Mouse (Mus musculus) WW6 (cell line): ENCODE data around the gene Arhgap42.

Source experiments
- DNase-seq: peaks from one replicate; pipeline ENCODE4 v3.0.0-alpha.2; 2013; ENCODE audit warnings: low read depth, low spot score

The Arhgap42 gene

GRCm38 (mm10) chr9:9143102-9143501 lies 95.8 kb downstream of the Arhgap42 start:
- DNase-seq = no peak

GRCm38 (mm10) chr9:9142561-9142960 lies 96.3 kb downstream of the Arhgap42 start:
- no peak for DNase-seq

DNA sequence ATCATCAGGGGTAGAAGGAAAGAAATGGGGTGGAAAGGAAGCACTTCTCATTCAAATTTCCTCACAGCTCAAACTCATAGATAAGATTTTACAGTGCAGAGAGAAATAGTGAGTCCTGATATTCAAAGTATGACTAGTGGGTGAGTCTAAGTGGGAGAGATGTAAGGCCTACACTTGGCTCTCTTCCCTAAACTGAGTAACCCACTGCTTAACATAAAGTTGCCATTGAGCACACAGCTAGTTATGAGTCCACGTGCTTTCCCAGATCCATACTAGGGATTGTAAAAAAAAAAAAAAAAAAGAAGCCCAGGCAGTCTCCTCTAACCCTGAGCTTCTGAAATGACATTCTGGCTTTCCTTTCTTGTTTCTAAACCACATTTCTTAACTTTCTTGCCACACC lies 96.8 kb downstream of the Arhgap42 start:
- DNase-seq = no peak

- DNase-seq = no peak
Measured at GRCm38 (mm10) chr9:9128996-9129694, 109.8 kb downstream of the Arhgap42 start.

DNA sequence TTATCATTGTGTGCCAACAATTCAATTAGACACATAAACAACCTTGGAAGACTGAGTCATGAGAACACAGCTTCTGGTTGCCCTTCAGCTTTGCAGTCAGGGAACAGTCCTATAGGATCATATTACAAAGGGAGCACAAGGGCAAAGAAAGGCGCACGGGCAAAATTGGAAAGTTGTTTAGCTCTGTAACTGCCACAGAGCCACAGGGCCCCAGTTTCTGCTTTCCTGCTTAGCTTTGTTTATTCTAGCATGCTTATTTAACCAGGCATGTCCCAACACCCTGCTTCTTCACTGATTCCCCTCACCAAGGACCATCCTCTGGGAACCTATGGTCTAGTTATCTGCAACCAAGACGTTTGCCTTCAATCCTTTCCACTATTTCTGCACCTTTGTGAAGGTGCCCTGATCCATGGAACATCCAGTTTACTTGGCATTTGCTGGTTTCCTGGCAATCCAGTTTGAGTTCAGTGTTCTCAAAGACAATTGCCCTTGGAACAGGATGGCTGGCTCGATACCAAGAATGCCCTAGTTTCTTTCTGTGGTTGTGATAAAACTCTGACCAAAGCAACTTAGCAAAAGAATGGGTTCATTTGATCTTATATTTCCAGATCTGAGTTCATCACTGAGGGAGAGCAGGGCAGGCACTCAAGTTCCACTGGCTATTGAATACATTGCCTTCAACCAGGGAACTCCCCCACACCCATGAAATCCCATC lies 111.7 kb downstream of the Arhgap42 start:
- DNase-seq = no peak

GRCm38 (mm10) chr9:9124156-9124555 lies 114.7 kb downstream of the Arhgap42 start:
- no peak for DNase-seq

GRCm38 (mm10) chr9:9114266-9114665 lies 124.6 kb downstream of the Arhgap42 start:
- no peak for DNase-seq

GRCm38 (mm10) chr9:9113847-9114246 lies 125.1 kb downstream of the Arhgap42 start:
- no peak for DNase-seq

DNA sequence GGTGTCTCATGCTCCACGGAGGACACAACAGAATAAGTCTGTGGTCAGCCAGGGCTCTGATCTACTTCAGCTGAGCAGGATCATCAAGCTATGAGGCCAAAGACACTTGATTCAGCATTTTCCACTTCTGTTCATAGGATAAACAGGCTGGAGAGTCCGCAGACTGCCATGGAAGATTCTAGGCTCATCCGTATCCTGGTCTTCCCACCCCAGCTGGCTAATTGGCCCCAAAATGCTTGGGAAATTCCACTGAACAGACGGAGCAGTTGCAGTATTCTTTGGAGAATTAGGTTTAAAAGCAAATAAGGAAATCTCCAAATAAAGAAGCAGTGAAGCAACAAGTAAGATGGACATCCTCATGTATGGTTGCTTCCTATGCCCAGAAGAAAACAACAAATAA lies 126.0 kb downstream of the Arhgap42 start:
- DNase-seq = no peak

GRCm38 (mm10) chr9:9107697-9108096 lies 131.2 kb downstream of the Arhgap42 start:
- DNase-seq = no peak

DNA sequence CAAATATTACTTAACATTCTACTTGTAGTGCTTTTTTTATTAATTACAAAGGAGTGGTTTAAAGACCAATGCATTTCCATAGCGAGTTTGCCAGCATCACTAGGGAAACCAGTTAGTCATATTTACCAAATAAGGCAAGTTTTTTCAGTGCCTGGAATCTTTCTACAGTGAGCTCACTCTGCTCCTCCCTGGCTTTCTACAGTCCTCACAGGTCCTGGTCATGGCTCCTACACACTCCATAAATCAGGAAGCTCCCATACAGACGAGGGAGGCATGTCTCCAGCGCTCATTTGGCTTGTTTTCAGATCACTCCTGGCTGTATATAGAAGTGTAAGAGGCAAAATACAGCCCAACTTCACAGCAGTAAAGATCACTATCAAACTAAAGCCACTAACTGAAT lies 134.1 kb downstream of the Arhgap42 start:
- DNase-seq = no peak

GRCm38 (mm10) chr9:9102158-9102514 lies 136.8 kb downstream of the Arhgap42 start:
- no peak for DNase-seq

DNA sequence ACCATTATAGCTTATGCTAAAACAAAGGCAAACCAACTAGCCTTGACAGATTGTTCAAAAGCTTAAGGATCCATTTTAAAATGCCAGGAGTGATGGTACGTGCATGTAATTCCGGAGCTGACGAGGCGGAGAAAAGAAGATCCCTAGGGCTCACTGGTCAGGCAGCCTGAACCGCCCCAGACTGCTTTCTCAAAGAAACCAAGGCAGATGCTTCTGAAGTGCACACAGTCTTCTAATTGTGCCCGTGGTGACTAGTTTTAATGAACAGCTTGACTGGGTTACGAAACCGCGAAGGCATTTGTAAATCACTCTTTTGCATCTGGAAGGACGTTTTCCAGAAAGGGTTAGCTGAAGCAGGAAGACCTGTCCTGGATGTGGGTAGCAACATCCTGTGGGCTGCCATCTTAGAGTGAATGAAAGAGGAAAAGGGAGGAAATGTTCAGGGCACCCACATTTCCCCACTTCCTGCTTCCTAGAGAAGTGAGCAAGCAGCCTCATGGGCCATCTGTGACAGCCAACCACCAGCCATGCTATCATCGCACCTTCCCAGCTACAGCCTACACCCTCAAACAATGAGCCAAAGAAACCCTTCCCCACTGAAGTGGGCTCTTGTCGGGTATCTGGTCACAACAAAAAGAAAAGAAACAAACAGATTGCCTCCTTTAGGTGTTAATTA lies 137.3 kb downstream of the Arhgap42 start:
- DNase-seq = no peak

DNA sequence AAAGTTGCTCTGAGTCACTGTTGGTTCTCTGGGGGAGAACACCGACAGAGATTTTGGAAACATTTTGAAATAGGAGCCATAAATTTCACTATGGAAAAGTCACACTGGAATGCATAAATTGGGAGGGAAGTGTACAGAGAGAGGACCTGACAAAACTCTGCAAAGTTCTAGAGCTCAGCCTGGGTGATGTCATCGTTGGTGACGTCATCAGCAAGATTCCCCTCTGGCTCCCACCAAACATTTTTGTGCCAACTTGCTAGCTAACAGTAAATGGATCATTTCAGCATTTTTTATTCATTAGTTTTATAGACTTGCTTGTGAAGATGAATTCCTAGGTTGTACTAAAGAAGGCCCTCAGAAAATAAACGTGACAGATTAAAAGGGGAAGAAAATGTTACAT lies 137.8 kb downstream of the Arhgap42 start:
- DNase-seq = no peak

DNA sequence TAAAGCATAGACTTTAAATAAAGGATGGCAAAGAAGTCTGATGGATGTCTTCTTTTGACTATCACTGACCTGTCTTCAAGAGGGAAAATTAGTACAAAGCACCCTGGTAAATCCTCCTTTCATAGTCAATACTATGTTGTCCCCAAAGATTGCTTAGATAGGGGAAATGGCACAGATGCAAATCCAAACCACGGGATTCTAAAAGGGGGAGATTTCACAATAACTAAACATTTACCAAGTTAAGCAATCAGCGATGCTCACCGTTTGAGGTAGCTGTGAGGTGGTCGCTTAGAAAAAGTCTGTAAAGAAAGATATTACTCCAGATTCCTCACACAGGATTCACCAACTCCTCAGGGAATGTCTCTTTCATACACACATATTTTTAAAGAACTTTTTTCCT lies 141.1 kb downstream of the Arhgap42 start:
- no peak for DNase-seq

GRCm38 (mm10) chr9:9096761-9097160 lies 142.1 kb downstream of the Arhgap42 start:
- DNase-seq = no peak

DNA sequence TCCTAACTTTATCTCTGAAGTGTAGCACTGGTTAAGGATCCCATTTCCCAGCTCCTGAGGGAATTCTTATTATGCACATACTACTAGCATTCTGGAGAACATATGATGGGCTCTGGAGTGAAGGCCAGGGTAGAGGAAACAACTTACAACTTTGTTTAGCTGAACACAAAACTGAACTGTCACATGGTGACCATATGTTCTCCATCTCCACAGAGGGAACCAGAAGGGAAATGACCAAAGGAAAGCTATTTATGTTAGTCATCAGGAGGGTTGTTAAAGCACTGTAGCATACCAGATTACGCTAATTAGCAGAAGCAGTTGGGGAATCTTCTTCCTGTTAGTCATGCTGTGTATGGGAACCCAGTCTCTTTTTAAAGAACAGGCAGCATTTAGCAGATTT lies 145.8 kb downstream of the Arhgap42 start:
- DNase-seq = no peak

DNA sequence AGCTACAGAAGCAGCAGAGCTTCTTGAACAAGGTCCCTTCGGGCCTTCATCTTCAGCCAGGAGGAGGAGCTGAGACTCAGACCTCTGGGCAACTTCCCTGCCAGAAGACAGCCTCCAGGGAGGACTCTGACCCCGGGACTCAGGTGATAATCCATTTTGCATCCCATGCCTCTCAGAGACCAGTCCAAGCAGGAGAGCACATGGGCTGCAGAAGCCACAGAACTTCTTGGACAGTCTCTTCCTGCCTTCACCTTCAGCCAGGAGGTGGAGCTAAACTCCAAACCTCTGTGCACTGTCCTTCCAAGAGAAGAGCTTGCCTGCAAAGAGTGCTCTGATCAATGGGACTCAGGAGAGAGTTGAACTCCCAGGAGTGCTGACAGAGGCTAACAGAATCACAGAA lies 155.5 kb downstream of the Arhgap42 start:
- DNase-seq = no peak

GRCm38 (mm10) chr9:9052920-9053319 lies 186.0 kb downstream of the Arhgap42 start:
- DNase-seq = no peak

DNA sequence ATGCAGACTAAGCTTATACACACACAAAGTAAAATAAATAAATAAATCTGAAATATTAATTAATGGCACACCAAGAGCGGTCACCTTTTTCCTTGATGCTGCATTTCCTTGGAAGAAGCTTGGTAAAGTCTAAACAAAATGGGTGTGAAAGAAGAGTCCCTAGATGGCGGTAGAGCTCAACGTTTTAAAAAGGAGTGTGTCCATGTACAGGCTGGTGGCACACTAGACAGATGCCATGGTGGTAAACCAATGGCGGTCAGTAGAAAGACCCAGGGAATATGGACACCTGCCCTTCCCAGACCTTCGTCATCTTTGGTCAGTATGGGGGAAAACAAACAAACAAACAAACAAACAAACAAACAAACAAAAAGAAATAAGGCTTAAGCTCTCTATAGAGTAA lies 187.7 kb downstream of the Arhgap42 start:
- no peak for DNase-seq

- no peak for DNase-seq
Measured at GRCm38 (mm10) chr9:9049202-9049601, 189.7 kb downstream of the Arhgap42 start.

DNA sequence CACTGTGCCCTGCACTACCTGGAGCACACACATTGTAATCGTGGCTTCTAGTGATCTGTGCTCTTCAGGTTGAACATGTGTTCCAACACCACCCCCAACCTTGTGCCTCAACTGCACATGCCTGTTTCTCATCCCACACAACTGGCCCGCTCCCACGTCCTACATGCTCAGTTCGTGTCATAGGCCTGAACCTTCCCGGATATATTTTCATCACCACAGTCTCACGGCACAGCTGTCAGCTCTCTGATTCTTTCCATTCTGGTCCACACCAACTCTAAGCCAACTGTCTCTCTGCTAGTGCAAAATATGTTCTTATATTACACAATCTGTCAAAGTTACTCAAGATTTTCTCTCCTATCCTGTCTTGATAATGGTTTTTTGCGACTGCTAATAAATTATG lies 197.9 kb downstream of the Arhgap42 start:
- no peak for DNase-seq
